Comparison of ENCODE assay signal across 7 mouse cellular contexts in genomic region chrX:103981806-103982205, GRCm38 (mm10). TPM values are rescaled to one million over a fixed set of nuclear protein-coding genes. Genes with fewer than 3 reads are reported as not detected.
DNase-seq lines count a peak whose midpoint lies in the region; ATAC-seq and TF ChIP-seq lines count a peak whose summit lies in the region.

No protein-coding gene starts in this region.

- no peaks in the 10 kb centered on the region for H3K27me3 ChIP-seq in lung, embryonic 14.5 days (ENCODE audit: insufficient read depth, low read length)
- H3K27me3 ChIP-seq in embryonic facial prominence, embryonic 15.5 days, result peaks cover 5% of the 10 kb centered on the region; the same call in 1 of the 2 replicates
- H3K27me3 ChIP-seq in intestine, embryonic 15.5 days (replicated peaks), result 0 out of 2 replicates have a peak, but pooled peaks cover 4% of the 10 kb centered on the region
- H3K27me3 ChIP-seq in neural tube, embryonic 12.5 days (replicated peaks), result 0 out of 2 replicates have a peak, but pooled peaks cover 9% of the 10 kb centered on the region

- H3K36me3 ChIP-seq in lung, embryonic 14.5 days (ENCODE audit: insufficient read depth), result peaks cover 5% of the 10 kb centered on the region; the same call in 1 of the 2 replicates
- H3K36me3 ChIP-seq in embryonic facial prominence, embryonic 15.5 days, result no peaks in the 10 kb centered on the region
- H3K36me3 ChIP-seq in intestine, embryonic 15.5 days, result no peaks in the 10 kb centered on the region
- no peaks in the 10 kb centered on the region for H3K36me3 ChIP-seq in neural tube, embryonic 12.5 days

- H3K27ac ChIP-seq in lung, embryonic 14.5 days (ENCODE audit: low read depth), result peak overlapping the region; percentile 87
- peak overlapping the region; percentile 84 for H3K27ac ChIP-seq in embryonic facial prominence, embryonic 15.5 days (replicated peaks)
- H3K27ac ChIP-seq in intestine, embryonic 15.5 days, result peak overlapping the region; percentile 75; the same call in 1 of the 2 replicates
- no peak overlapping the region for H3K27ac ChIP-seq in neural tube, embryonic 12.5 days

- no peak for ATAC-seq in lung, embryonic 14.5 days (ENCODE audit: insufficient read depth)
- no peak for ATAC-seq in embryonic facial prominence, embryonic 15.5 days (ENCODE audit: insufficient number of reproducible peaks, low FRiP score, low TSS enrichment, low read depth)
- no peak for ATAC-seq in intestine, embryonic 15.5 days
- ATAC-seq in neural tube, embryonic 12.5 days (ENCODE audit: low FRiP score, low read depth), result no peak

- peak overlapping the region; percentile 57 for H3K4me2 ChIP-seq in lung, embryonic 14.5 days
- peak overlapping the region; percentile 42 for H3K4me2 ChIP-seq in embryonic facial prominence, embryonic 15.5 days (replicated peaks)
- peak overlapping the region; percentile 51 for H3K4me2 ChIP-seq in intestine, embryonic 15.5 days (replicated peaks)
- H3K4me2 ChIP-seq in neural tube, embryonic 12.5 days (replicated peaks), result peak overlapping the region; percentile 47

- H3K4me3 ChIP-seq in lung, embryonic 14.5 days (ENCODE audit: low read depth, low read length), result peak overlapping the region; percentile 71; the same call in 1 of the 2 replicates
- H3K4me3 ChIP-seq in embryonic facial prominence, embryonic 15.5 days (replicated peaks), result peak overlapping the region; percentile 69; the same call in 1 of the 2 replicates
- no peak overlapping the region for H3K4me3 ChIP-seq in intestine, embryonic 15.5 days (replicated peaks)
- H3K4me3 ChIP-seq in neural tube, embryonic 12.5 days, result no peak overlapping the region

- TF ChIP-seq CTCF in lung, embryonic 14.5 days (IDR thresholded peaks at IDR 0.05; ENCODE audit: low read depth), result no peak

- 75% methylated on average over 10 of the region's 10 CpGs for WGBS in lung, embryonic 14.5 days
- 80% methylated on average over 10 of the region's 10 CpGs for WGBS in embryonic facial prominence, embryonic 15.5 days
- 76% methylated on average over 10 of the region's 10 CpGs for WGBS in intestine, embryonic 15.5 days
- WGBS in neural tube, embryonic 12.5 days, result 74% methylated on average over 10 of the region's 10 CpGs

- no peaks in the 10 kb centered on the region for H3K9me3 ChIP-seq in lung, embryonic 14.5 days (ENCODE audit: low read depth, low read length)
- no peaks in the 10 kb centered on the region for H3K9me3 ChIP-seq in embryonic facial prominence, embryonic 15.5 days (replicated peaks)
- H3K9me3 ChIP-seq in intestine, embryonic 15.5 days, result no peaks in the 10 kb centered on the region
- H3K9me3 ChIP-seq in neural tube, embryonic 12.5 days, result no peaks in the 10 kb centered on the region

- no peak overlapping the region for H3K9ac ChIP-seq in lung, embryonic 14.5 days
- H3K9ac ChIP-seq in embryonic facial prominence, embryonic 15.5 days, result no peak overlapping the region
- H3K9ac ChIP-seq in intestine, embryonic 15.5 days, result no peak overlapping the region
- H3K9ac ChIP-seq in neural tube, embryonic 12.5 days, result no peak overlapping the region

- no peak for DNase-seq in lung, embryonic 14.5 days
- DNase-seq in lung, postnatal 25 days (ENCODE audit: low spot score), result no peak
- no peak for DNase-seq in left cerebral cortex, adult 9 months (ENCODE audit: low spot score in 2 of 2)
- DNase-seq in frontal cortex, postnatal 36 days (ENCODE audit: low spot score in 2 of 2), result no peak

- H3K4me1 ChIP-seq in lung, embryonic 14.5 days (ENCODE audit: insufficient read depth), result no peaks in the 10 kb centered on the region
- no peaks in the 10 kb centered on the region for H3K4me1 ChIP-seq in embryonic facial prominence, embryonic 15.5 days
- H3K4me1 ChIP-seq in intestine, embryonic 15.5 days (replicated peaks), result no peaks in the 10 kb centered on the region
- H3K4me1 ChIP-seq in neural tube, embryonic 12.5 days, result no peaks in the 10 kb centered on the region

RNA-seq across cellular contexts. Expression of gene Rlim, which starts 0.7 kb away (rescaled TPM):
- 52.7 and 53.9 TPM in 2 replicates for polyA plus RNA-seq in lung, embryonic 14.5 days (2014; fragmentation: Nextera tagmentation; extraction: Ambion mirVana)
- 29.0 and 29.2 TPM in 2 replicates for polyA plus RNA-seq in embryonic facial prominence, embryonic 15.5 days (2015; fragmentation: Nextera tagmentation; extraction: Ambion mirVana)
- 28.0 and 29.2 TPM in 2 replicates for polyA plus RNA-seq in intestine, embryonic 15.5 days (2015; fragmentation: Nextera tagmentation; extraction: Ambion mirVana)
- polyA plus RNA-seq in neural tube, embryonic 12.5 days (2016; fragmentation: Nextera tagmentation; extraction: Ambion mirVana), result 40.2 and 40.4 TPM in 2 replicates

Comparison
In these comparisons a context has a peak if more than half of its experiments do, and no peak if none do; other contexts are left out.
1. H3K4me3 ChIP-seq: peak in lung, embryonic 14.5 days (single experiment) and embryonic facial prominence, embryonic 15.5 days (single experiment); none in intestine, embryonic 15.5 days (single experiment) and neural tube, embryonic 12.5 days (single experiment).
2. Peak in every context shown above with its lines, with median percentiles within 50 percentile points of each other: H3K4me2 ChIP-seq.